Mouse (Mus musculus): ENCODE results near the gene Fbxl17.

GRCm38 (mm10) chr17:63010830-63011229, 489.0 kb downstream of the Fbxl17 start:
- TF ChIP-seq CTCF (IDR thresholded peaks at IDR 0.05; ENCODE audit: extremely low read depth, insufficient read length, insufficient replicate concordance, low read depth, low read length) (no peak), POLR2A (IDR thresholded peaks at IDR 0.05; ENCODE audit: low read depth, low read length) (no peak)

Measured in small intestine, adult 2 months (tissue).